Mouse (Mus musculus): ENCODE data around the gene Smad3. TPM values are rescaled to one million over a fixed set of nuclear protein-coding genes. Genes with fewer than 3 reads are reported as not detected.

The Smad3 gene
- polyA plus RNA-seq, 1 experiment: 25.5 TPM

GRCm38 (mm10) chr9:63727070-63727469, 30.7 kb downstream of the Smad3 start:
- DNase-seq (ENCODE audit: low read depth): no peak
- TF ChIP-seq POLR2A (IDR thresholded peaks at IDR 0.05; ENCODE audit: borderline replicate concordance, extremely low read depth, insufficient read depth, insufficient read length, poor library complexity, severe bottlenecking) (no peak), CTCF (IDR thresholded peaks at IDR 0.05; ENCODE audit: borderline replicate concordance, extremely low read depth, insufficient read depth, insufficient read length) (no peak)

DNA sequence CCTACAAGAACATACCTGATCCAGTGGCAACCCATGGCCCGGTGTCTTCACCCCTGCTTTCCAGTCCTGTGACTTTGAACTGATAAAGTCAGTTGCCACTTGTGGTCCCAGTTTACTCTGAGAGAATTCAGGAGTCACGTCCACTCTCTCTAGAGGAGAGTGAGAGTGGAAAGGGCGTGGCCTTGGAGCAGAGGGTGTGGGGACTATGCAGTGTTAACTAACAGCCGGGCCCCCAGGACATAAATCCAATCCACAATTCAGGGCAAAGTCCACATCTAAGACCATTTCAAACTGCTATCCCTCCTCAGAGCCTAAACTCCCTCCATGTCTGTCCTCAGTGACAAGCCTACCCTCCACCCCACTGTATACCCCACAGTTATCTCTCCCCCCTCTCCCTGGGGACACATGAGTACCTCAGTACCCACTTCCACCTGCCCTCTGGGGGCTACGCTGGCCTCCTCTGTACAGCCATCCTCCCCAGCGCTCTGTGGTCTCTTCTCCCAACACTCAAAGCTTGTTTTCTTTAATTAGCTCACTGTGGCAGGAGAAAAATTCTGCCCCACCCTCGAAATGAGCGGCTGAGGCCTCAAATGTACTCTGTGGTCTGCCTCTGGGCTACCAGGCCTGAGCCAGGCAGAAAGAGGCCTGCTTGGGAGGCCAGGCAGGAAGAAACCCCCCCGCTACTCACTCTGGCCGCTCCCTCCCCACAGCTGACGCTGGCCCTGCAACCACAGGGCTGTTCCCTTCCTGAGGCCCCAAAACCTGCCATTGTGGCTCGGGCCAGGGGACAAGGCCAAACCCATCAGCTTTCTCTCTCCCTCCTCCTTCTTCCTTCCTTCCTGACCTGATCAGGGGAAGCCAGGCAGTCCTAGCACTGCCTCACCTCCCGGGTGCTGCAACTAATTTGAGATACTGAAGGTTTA, 31.4 kb downstream of the Smad3 start:
- DNase-seq (ENCODE audit: low read depth): no peak
- TF ChIP-seq POLR2A (IDR thresholded peaks at IDR 0.05; ENCODE audit: borderline replicate concordance, extremely low read depth, insufficient read depth, insufficient read length, poor library complexity, severe bottlenecking) (no peak), CTCF (IDR thresholded peaks at IDR 0.05; ENCODE audit: borderline replicate concordance, extremely low read depth, insufficient read depth, insufficient read length) (no peak)

DNA sequence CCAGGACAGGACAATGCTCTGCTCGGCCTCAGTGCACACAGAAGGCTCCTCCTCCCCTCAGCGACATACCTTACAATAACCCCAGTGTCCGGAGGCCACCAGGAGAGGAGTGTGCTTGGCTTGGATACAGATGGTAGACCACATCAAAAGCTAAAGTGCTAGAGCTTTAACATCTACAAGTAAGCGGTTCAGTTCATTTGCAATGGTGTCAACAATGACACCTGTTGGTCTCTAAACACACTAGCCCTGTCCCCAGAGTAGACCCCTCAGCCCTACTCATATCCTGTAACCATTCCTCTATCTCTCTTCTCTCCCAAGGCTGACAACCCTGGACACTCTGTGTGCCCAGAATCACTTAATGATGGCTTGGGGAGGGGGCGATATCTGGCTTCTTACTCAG, 33.0 kb downstream of the Smad3 start:
- TF ChIP-seq CTCF (IDR thresholded peaks at IDR 0.05; ENCODE audit: borderline replicate concordance, extremely low read depth, insufficient read depth, insufficient read length): no peak
- no peak for TF ChIP-seq POLR2A (IDR thresholded peaks at IDR 0.05; ENCODE audit: borderline replicate concordance, extremely low read depth, insufficient read depth, insufficient read length, poor library complexity, severe bottlenecking)
- no peak for DNase-seq (ENCODE audit: low read depth)

DNA sequence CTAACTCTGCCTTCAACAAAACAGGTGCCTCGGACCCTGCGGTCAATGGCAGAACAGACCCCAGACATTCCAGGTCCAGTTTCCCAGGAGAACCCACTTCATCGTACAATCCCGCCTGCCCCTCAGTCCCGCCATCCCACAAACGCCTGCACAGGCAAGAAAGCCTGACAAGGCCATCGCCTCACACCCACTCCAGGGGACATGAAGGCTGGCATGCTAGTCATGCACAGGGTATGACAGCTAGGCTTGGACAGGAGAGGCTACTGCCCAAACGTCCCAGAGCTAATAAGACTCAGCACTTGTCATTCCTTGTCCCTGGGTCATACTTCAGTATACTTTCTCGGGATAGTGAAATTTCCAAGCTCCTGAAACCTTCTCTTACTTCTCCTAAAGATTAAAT, 34.9 kb downstream of the Smad3 start:
- no peak for TF ChIP-seq POLR2A (IDR thresholded peaks at IDR 0.05; ENCODE audit: borderline replicate concordance, extremely low read depth, insufficient read depth, insufficient read length, poor library complexity, severe bottlenecking)
- TF ChIP-seq CTCF (IDR thresholded peaks at IDR 0.05; ENCODE audit: borderline replicate concordance, extremely low read depth, insufficient read depth, insufficient read length): no peak
- DNase-seq (ENCODE audit: low read depth): no peak

DNA sequence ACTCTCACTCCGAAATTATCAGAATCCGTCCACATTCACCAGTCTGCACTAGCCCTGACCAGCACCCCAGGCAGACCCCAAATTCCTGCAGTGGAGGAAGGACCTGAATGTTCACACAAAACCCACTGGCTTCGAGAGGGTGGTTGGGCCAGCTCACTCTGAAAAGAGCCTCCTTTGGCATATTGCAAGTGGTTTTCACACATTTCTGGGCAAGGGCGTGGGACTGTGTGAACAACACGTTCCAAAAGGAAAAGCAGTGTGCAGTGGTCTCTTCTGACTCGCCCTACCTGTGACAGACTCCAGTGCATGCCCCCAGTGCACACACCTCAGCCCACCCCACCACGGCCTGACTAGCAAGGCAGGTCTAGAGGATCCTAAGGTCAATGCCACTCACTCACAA, 35.4 kb downstream of the Smad3 start:
- no peak for TF ChIP-seq POLR2A (IDR thresholded peaks at IDR 0.05; ENCODE audit: borderline replicate concordance, extremely low read depth, insufficient read depth, insufficient read length, poor library complexity, severe bottlenecking)
- no peak for TF ChIP-seq CTCF (IDR thresholded peaks at IDR 0.05; ENCODE audit: borderline replicate concordance, extremely low read depth, insufficient read depth, insufficient read length)
- DNase-seq (ENCODE audit: low read depth): no peak

GRCm38 (mm10) chr9:63721573-63722275, 36.1 kb downstream of the Smad3 start:
- TF ChIP-seq POLR2A (IDR thresholded peaks at IDR 0.05; ENCODE audit: borderline replicate concordance, extremely low read depth, insufficient read depth, insufficient read length, poor library complexity, severe bottlenecking) (no peak), CTCF (IDR thresholded peaks at IDR 0.05; ENCODE audit: borderline replicate concordance, extremely low read depth, insufficient read depth, insufficient read length) (no peak)
- DNase-seq (ENCODE audit: low read depth): no peak

DNA sequence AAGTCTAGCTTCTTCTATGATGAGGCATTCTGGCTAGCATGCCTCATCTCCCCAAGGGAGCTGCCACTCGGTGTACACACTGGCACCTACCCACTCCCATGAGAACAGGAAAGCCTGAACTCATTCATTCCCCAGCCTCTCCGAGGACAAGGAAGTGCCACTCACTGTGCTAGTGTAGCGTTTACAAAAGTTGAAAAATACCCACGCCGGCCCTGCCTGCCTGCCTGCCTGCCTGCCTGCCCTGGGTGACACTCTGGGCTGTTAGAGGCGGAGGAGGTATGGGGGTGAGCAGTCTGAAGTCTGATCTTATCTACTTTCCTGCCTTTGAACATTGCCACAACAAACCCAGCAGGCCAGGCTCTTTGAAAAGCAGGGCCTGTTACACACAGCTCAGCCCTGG, 37.1 kb downstream of the Smad3 start:
- TF ChIP-seq POLR2A (IDR thresholded peaks at IDR 0.05; ENCODE audit: borderline replicate concordance, extremely low read depth, insufficient read depth, insufficient read length, poor library complexity, severe bottlenecking) (no peak), CTCF (IDR thresholded peaks at IDR 0.05; ENCODE audit: borderline replicate concordance, extremely low read depth, insufficient read depth, insufficient read length) (no peak)
- DNase-seq (ENCODE audit: low read depth): no peak

DNA sequence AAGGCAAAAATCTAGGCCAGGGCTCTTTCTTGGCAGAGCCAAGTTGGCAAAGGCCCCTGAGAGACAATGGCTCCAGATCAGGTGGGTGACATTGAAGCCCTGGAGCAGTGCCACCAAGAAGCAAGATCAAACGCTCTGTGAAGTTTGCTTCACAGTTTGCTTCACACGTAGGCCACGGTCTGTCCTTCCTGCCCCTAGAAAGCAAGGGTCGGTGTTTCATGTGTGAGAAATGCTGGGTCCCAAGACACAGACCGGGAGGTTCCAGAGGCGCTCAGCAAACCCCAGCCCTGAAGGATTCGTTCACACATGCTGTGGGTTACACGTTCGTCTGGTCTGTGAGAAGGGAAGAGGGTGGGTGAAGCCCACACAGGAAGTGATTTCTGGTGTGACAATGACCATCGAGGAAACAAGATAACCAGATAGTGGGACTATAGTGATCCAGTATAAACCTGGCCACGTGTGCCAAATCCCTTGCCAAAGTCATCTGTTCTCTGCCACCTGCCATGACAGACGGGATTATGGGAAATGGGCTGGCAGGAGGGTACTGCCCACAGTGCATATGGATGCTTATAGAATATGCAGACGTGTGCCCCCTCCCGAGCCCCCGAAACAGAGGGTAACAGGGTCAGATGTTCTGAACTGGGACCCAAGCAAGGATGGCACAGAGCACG, 37.9 kb downstream of the Smad3 start:
- no peak for DNase-seq (ENCODE audit: low read depth)
- TF ChIP-seq POLR2A (IDR thresholded peaks at IDR 0.05; ENCODE audit: borderline replicate concordance, extremely low read depth, insufficient read depth, insufficient read length, poor library complexity, severe bottlenecking) (no peak), CTCF (IDR thresholded peaks at IDR 0.05; ENCODE audit: borderline replicate concordance, extremely low read depth, insufficient read depth, insufficient read length) (no peak)

- no peak for TF ChIP-seq CTCF (IDR thresholded peaks at IDR 0.05; ENCODE audit: borderline replicate concordance, extremely low read depth, insufficient read depth, insufficient read length)
- TF ChIP-seq POLR2A (IDR thresholded peaks at IDR 0.05; ENCODE audit: borderline replicate concordance, extremely low read depth, insufficient read depth, insufficient read length, poor library complexity, severe bottlenecking): no peak
- no peak for DNase-seq (ENCODE audit: low read depth)
These were observed 38.9 kb downstream of the Smad3 start for GRCm38 (mm10) chr9:63718735-63719358.

DNA sequence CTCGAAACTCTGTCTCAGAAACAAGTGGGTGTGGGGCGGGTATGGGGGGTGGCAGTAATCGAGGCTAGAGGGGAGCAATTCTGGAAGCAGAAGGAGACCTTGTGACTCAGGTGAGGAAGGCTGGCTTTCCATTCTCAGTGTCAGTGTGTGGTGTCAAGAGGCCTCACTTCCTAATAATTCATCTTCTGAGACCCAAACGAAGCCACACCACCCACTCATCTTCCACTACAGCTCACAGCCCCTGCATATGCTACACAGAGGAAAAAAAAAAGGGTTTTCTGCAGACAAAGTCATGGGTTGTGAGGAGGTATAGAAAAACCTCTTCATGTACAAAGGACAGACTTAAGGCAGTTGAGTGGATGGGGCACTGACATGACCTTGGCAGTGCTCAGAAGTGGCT, 39.6 kb downstream of the Smad3 start:
- DNase-seq (ENCODE audit: low read depth): no peak
- TF ChIP-seq POLR2A (IDR thresholded peaks at IDR 0.05; ENCODE audit: borderline replicate concordance, extremely low read depth, insufficient read depth, insufficient read length, poor library complexity, severe bottlenecking): no peak
- TF ChIP-seq CTCF (IDR thresholded peaks at IDR 0.05; ENCODE audit: borderline replicate concordance, extremely low read depth, insufficient read depth, insufficient read length): no peak

Measured in brain, embryonic 14.5 days (tissue).